Mouse (Mus musculus) spleen, adult 2 months (tissue): ENCODE data around the gene Fam122c.

Experiments
- CTCF ChIP-seq: fragments of 200-500 bp; IDR thresholded peaks from 2 replicates; pipeline ENCODE4 v1.5.1; 2011; ENCODE audit warnings: mild to moderate bottlenecking, inconsistent platforms; ENCODE audit not compliant: insufficient read depth, insufficient read length, insufficient replicate concordance; ENCODE audit errors: extremely low read depth
- POLR2A ChIP-seq: fragments of 200-500 bp; IDR thresholded peaks from 2 replicates; pipeline ENCODE4 v1.6.1; 2011; ENCODE audit warnings: low read depth, low read length, inconsistent platforms

- no peak for TF ChIP-seq POLR2A
- TF ChIP-seq CTCF, result no peak
These were observed 4.4 kb upstream of the Fam122c start for GRCm38 (mm10) chrX:53268856-53269255.
